Mouse (Mus musculus): ENCODE measurements around the gene Chst8. TPM values are rescaled to one million over a fixed set of nuclear protein-coding genes. Genes with fewer than 3 reads are reported as not detected.

The Chst8 gene
- total and polyA plus RNA-seq, 2 experiments from 2014 or later = 0.20 to 6.4 TPM

DNA sequence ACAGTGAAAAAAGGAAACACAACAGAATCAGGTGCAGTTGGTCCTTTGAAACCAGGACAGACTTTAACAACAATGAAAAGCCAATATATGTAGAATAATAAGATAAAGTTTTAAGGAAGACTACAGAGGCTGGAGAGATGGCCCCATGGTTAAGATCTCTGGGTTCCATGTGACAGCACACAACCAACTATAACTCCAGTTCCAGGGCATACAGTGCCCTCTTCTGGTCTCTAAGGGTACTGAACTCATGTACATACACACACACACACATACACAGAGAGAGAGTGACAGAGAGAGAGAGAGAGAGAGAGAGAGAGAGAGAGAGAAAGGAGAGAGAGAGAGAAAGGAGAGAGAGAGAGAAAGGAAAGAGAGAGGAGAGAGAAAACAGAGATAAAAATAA, 25.3 kb downstream of the Chst8 start:
- TF ChIP-seq EP300 (IDR thresholded peaks at IDR 0.05; ENCODE audit: low read depth) (no peak), CTCF (IDR thresholded peaks at IDR 0.05; ENCODE audit: low read depth) (no peak)
- Histone ChIP-seq H3K36me3 (replicated peaks; ENCODE audit: control insufficient read depth, insufficient read depth, low read length) (no peaks in the 10 kb centered on the region), H3K27ac (ENCODE audit: low read depth) (no peak overlapping the region), H3K4me2 (ENCODE audit: low read depth, low read length) (no peak overlapping the region), H3K9me3 (replicated peaks; ENCODE audit: control insufficient read depth, low read length) (no peaks in the 10 kb centered on the region; the same call in 1 of the 2 replicates), H3K27me3 (ENCODE audit: control insufficient read depth, insufficient read depth, low read length) (no peaks in the 10 kb centered on the region), H3K9ac (replicated peaks; ENCODE audit: low read depth, low read length) (no peak overlapping the region), H3K4me1 (ENCODE audit: control insufficient read depth, insufficient read depth) (no peaks in the 10 kb centered on the region), H3K4me3 (ENCODE audit: low read depth, low read length) (no peak overlapping the region)
- ATAC-seq (ENCODE audit: insufficient read depth, low read depth) = no peak
- no peak for DNase-seq (ENCODE audit: low spot score)

DNA sequence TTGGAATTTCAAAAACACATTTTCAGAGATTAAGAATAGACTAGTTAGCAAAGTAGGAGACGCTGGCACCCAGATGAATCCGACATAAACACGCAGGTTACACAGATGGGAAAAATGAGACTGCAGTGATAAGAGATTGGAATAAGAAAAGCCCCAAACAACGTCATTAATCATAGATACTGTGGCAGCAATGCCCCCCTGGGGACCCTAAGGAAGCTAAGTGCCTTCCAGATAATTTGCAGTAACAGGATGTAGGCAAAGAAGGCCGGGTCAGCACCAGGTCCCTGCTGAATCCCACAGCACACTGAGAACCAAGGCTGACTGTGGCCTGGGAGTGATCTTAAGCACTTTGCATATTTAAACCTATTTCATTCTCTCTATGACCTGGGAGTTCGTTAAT, 27.5 kb downstream of the Chst8 start:
- DNase-seq (ENCODE audit: low spot score) (no peak), ATAC-seq (ENCODE audit: insufficient read depth, low read depth) (no peak)
- H3K9me3 ChIP-seq (replicated peaks; ENCODE audit: control insufficient read depth, low read length) = no peaks in the 10 kb centered on the region; the same call in 1 of the 2 replicates
- H3K27ac ChIP-seq (ENCODE audit: low read depth) = no peak overlapping the region
- H3K4me2 ChIP-seq (ENCODE audit: low read depth, low read length) = no peak overlapping the region
- H3K9ac ChIP-seq (replicated peaks; ENCODE audit: low read depth, low read length) = no peak overlapping the region
- no peak overlapping the region for H3K4me3 ChIP-seq (ENCODE audit: low read depth, low read length)
- no peaks in the 10 kb centered on the region for H3K36me3 ChIP-seq (replicated peaks; ENCODE audit: control insufficient read depth, insufficient read depth, low read length)
- no peaks in the 10 kb centered on the region for H3K27me3 ChIP-seq (ENCODE audit: control insufficient read depth, insufficient read depth, low read length)
- H3K4me1 ChIP-seq (ENCODE audit: control insufficient read depth, insufficient read depth) = no peaks in the 10 kb centered on the region
- TF ChIP-seq CTCF (IDR thresholded peaks at IDR 0.05; ENCODE audit: low read depth) = no peak
- 47% methylated on average over 6 of the region's 6 CpGs for WGBS

DNA sequence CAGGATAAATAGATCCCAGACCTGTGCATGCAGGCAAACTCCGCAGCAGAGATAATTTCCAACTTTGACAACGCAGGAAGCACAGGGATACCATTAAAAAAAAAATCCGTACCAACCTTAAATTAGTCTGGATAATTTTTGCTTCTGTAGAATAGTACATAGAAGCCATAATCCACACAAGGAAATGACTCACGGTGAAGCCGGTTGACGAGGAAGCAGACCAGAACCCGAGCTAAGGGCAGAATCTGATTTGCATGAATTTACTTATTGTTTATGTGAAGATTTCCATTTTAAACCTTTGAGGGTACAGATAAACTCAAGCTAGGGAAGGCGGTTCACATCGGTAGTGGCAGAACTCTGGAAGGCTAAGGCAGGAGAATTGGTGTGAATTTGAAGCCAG, 28.0 kb downstream of the Chst8 start:
- no peaks in the 10 kb centered on the region for H3K27me3 ChIP-seq (ENCODE audit: control insufficient read depth, insufficient read depth, low read length)
- no peaks in the 10 kb centered on the region for H3K4me1 ChIP-seq (ENCODE audit: control insufficient read depth, insufficient read depth)
- H3K9me3 ChIP-seq (replicated peaks; ENCODE audit: control insufficient read depth, low read length) = no peaks in the 10 kb centered on the region; the same call in 1 of the 2 replicates
- H3K27ac ChIP-seq (ENCODE audit: low read depth) = no peak overlapping the region
- H3K36me3 ChIP-seq (replicated peaks; ENCODE audit: control insufficient read depth, insufficient read depth, low read length) = no peaks in the 10 kb centered on the region
- ATAC-seq (ENCODE audit: insufficient read depth, low read depth) (no peak), DNase-seq (ENCODE audit: low spot score) (no peak)
- no peak overlapping the region for H3K9ac ChIP-seq (replicated peaks; ENCODE audit: low read depth, low read length)
- WGBS = 42% methylated on average over 9 of the region's 9 CpGs
- no peak overlapping the region for H3K4me2 ChIP-seq (ENCODE audit: low read depth, low read length)
- H3K4me3 ChIP-seq (ENCODE audit: low read depth, low read length) = no peak overlapping the region
- TF ChIP-seq EP300 (IDR thresholded peaks at IDR 0.05; ENCODE audit: low read depth) (no peak), CTCF (IDR thresholded peaks at IDR 0.05; ENCODE audit: low read depth) (no peak)

DNA sequence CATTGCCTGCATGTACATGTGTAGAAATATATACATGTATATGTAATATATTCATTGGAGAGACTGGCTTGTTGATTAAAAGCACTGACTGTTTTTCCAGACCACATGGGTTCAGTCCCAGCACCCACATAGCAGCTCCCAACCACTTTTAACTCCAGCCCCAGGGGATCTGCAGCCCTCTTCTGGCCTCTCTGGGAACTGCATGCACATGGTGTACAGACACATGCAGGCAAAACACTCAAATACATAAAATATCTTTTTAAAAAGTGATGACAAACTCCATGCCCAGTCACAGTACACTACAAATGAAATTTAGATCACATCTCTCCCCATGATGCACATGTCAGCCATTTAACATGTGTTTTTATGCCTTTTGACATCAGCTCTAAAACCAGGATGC, 30.5 kb downstream of the Chst8 start:
- H3K4me3 ChIP-seq (ENCODE audit: low read depth, low read length) = no peak overlapping the region
- H3K27me3 ChIP-seq (ENCODE audit: control insufficient read depth, insufficient read depth, low read length) = no peaks in the 10 kb centered on the region
- DNase-seq (ENCODE audit: low spot score) (no peak), ATAC-seq (ENCODE audit: insufficient read depth, low read depth) (no peak)
- H3K36me3 ChIP-seq (replicated peaks; ENCODE audit: control insufficient read depth, insufficient read depth, low read length) = no peaks in the 10 kb centered on the region
- H3K9me3 ChIP-seq (replicated peaks; ENCODE audit: control insufficient read depth, low read length) = no peaks in the 10 kb centered on the region; the same call in 1 of the 2 replicates
- no peak overlapping the region for H3K9ac ChIP-seq (replicated peaks; ENCODE audit: low read depth, low read length)
- H3K4me1 ChIP-seq (ENCODE audit: control insufficient read depth, insufficient read depth) = no peaks in the 10 kb centered on the region
- TF ChIP-seq CTCF (IDR thresholded peaks at IDR 0.05; ENCODE audit: low read depth) (no peak), EP300 (IDR thresholded peaks at IDR 0.05; ENCODE audit: low read depth) (no peak)
- H3K27ac ChIP-seq (ENCODE audit: low read depth) = no peak overlapping the region
- no peak overlapping the region for H3K4me2 ChIP-seq (ENCODE audit: low read depth, low read length)

DNA sequence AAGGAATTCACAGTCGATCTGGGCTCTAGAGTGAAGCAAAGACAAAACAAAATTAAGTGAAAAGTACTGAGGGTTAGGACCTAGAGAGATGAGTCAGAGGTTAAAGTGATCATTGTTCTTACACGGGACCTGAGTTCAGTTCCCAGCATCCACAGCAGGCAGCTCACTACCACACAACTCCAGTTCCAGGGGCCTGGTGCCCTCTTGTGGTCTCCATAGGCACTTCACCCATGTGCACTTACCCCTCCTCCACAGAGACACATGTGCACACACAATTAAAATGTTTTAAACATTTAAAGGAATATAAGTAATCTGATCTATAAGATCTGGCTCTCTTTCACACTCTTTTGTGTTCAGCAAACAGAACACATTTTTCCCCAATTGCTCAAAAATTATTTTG, 31.3 kb downstream of the Chst8 start:
- Histone ChIP-seq H3K4me3 (ENCODE audit: low read depth, low read length) (no peak overlapping the region), H3K27ac (ENCODE audit: low read depth) (no peak overlapping the region), H3K9ac (replicated peaks; ENCODE audit: low read depth, low read length) (no peak overlapping the region), H3K4me1 (ENCODE audit: control insufficient read depth, insufficient read depth) (no peaks in the 10 kb centered on the region), H3K9me3 (replicated peaks; ENCODE audit: control insufficient read depth, low read length) (no peaks in the 10 kb centered on the region), H3K36me3 (replicated peaks; ENCODE audit: control insufficient read depth, insufficient read depth, low read length) (no peaks in the 10 kb centered on the region), H3K27me3 (ENCODE audit: control insufficient read depth, insufficient read depth, low read length) (no peaks in the 10 kb centered on the region), H3K4me2 (ENCODE audit: low read depth, low read length) (no peak overlapping the region)
- WGBS = 88% methylated on average over 2 of the region's 2 CpGs
- ATAC-seq (ENCODE audit: insufficient read depth, low read depth) (no peak), DNase-seq (ENCODE audit: low spot score) (no peak)
- no peak for TF ChIP-seq CTCF (IDR thresholded peaks at IDR 0.05; ENCODE audit: low read depth)
- no peak for TF ChIP-seq EP300 (IDR thresholded peaks at IDR 0.05; ENCODE audit: low read depth)

DNA sequence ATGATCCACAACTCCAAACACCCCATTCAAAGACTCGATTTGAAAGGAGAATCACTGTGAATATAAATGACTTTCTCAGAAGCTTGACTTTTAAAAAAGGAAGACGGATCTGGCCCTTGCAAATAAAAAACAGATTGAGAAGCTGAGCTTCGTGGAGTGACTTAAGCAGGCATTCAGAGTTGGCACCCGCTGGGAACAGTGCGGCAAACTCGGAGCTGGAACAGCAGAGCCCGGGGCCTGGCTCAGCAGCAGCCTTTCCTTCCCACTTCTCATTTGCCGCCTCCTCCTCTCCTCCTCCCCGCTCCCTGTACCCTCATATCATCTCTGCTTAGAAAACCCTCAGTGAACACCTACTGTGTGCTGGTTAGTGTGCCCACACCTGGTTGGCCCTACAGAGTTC, 34.1 kb downstream of the Chst8 start:
- 34% methylated on average over 9 of the region's 9 CpGs for WGBS
- H3K27ac ChIP-seq (ENCODE audit: low read depth) = no peak overlapping the region
- TF ChIP-seq CTCF (IDR thresholded peaks at IDR 0.05; ENCODE audit: low read depth) (no peak), EP300 (IDR thresholded peaks at IDR 0.05; ENCODE audit: low read depth) (no peak)

More for the DNA sequence above, 34.1 kb downstream of the Chst8 start:
- no peak overlapping the region for H3K9ac ChIP-seq (replicated peaks; ENCODE audit: low read depth, low read length)
- DNase-seq (ENCODE audit: low spot score) = no peak
- H3K4me2 ChIP-seq (ENCODE audit: low read depth, low read length) = no peak overlapping the region
- no peaks in the 10 kb centered on the region for H3K27me3 ChIP-seq (ENCODE audit: control insufficient read depth, insufficient read depth, low read length)
- no peaks in the 10 kb centered on the region for H3K36me3 ChIP-seq (replicated peaks; ENCODE audit: control insufficient read depth, insufficient read depth, low read length)
- H3K4me3 ChIP-seq (ENCODE audit: low read depth, low read length) = no peak overlapping the region
- H3K4me1 ChIP-seq (ENCODE audit: control insufficient read depth, insufficient read depth) = no peaks in the 10 kb centered on the region
- no peaks in the 10 kb centered on the region for H3K9me3 ChIP-seq (replicated peaks; ENCODE audit: control insufficient read depth, low read length)
- no peak for ATAC-seq (ENCODE audit: insufficient read depth, low read depth)

All from heart, postnatal 0 days (tissue).